Comparison of ENCODE assay signal across 13 mouse cellular contexts in genomic region chr10:115051602-115052001, GRCm38 (mm10).
DNase-seq lines count a peak whose midpoint lies in the region; ATAC-seq and TF ChIP-seq lines count a peak whose summit lies in the region.
"Had no signal": no experiment of that assay in that cellular context is flagged by ENCODE, and none has a peak within 500 bp of the region (broad histone marks: within the 10 kb centered on the region; RNA-seq: fewer than 3 reads in every experiment).

No protein-coding gene starts in this region.

- no peak overlapping the region for H3K27ac ChIP-seq in heart, postnatal 0 days (ENCODE audit: low read depth)
- H3K27ac ChIP-seq in heart, embryonic 10.5 days = no peak overlapping the region
- no peak overlapping the region for H3K27ac ChIP-seq in lung, embryonic 14.5 days (ENCODE audit: low read depth)
- H3K27ac ChIP-seq in embryonic facial prominence, embryonic 10.5 days (replicated peaks) = no peak overlapping the region
- H3K27ac ChIP-seq: heart, embryonic 13.5 days; kidney, embryonic 15.5 days; limb, embryonic 12.5 days; midbrain, embryonic 12.5 days had no signal

- 44% methylated on average over 4 of the region's 4 CpGs for WGBS in heart, postnatal 0 days
- WGBS in heart, embryonic 10.5 days = 48% methylated on average over 4 of the region's 4 CpGs
- WGBS in lung, embryonic 14.5 days = 57% methylated on average over 4 of the region's 4 CpGs
- WGBS in embryonic facial prominence, embryonic 10.5 days = 55% methylated on average over 4 of the region's 4 CpGs

- DNase-seq in heart, postnatal 0 days (ENCODE audit: low spot score) = no peak
- DNase-seq in heart, embryonic 10.5 days (ENCODE audit: low spot score) = no peak
- DNase-seq in lung, embryonic 14.5 days = peak; percentile 5
- DNase-seq in lung, postnatal 4 days = no peak
- DNase-seq in WW6 (ENCODE audit: low read depth, low spot score) = peak; percentile 14
- DNase-seq in embryonic facial prominence, embryonic 10.5 days (ENCODE audit: low spot score) = peak; percentile 11
- no peak for DNase-seq in heart, adult 9 months (ENCODE audit: low spot score in 2 of 2)

- H3K4me1 ChIP-seq in heart, postnatal 0 days (ENCODE audit: control insufficient read depth, insufficient read depth) = no peaks in the 10 kb centered on the region
- H3K4me1 ChIP-seq in heart, embryonic 10.5 days = no peaks in the 10 kb centered on the region
- H3K4me1 ChIP-seq in lung, embryonic 14.5 days (ENCODE audit: insufficient read depth) = no peaks in the 10 kb centered on the region
- H3K4me1 ChIP-seq in embryonic facial prominence, embryonic 10.5 days = no peaks in the 10 kb centered on the region
- H3K4me1 ChIP-seq: heart, embryonic 13.5 days; kidney, embryonic 15.5 days; limb, embryonic 12.5 days; midbrain, embryonic 12.5 days had no signal

- H3K9ac ChIP-seq in heart, postnatal 0 days (replicated peaks; ENCODE audit: low read depth, low read length) = no peak overlapping the region
- no peak overlapping the region for H3K9ac ChIP-seq in lung, embryonic 14.5 days
- H3K9ac ChIP-seq: heart, embryonic 13.5 days; kidney, embryonic 15.5 days; limb, embryonic 12.5 days; midbrain, embryonic 12.5 days had no signal

- peak; percentile 21; the same call in 1 of the 2 replicates for TF ChIP-seq CTCF in heart, postnatal 0 days (IDR thresholded peaks at IDR 0.05; ENCODE audit: low read depth)
- TF ChIP-seq CTCF in lung, embryonic 14.5 days (IDR thresholded peaks at IDR 0.05; ENCODE audit: low read depth) = peak; percentile 49

- H3K4me3 ChIP-seq in heart, postnatal 0 days (ENCODE audit: low read depth, low read length) = no peak overlapping the region
- H3K4me3 ChIP-seq in heart, embryonic 10.5 days = no peak overlapping the region
- no peak overlapping the region for H3K4me3 ChIP-seq in lung, embryonic 14.5 days (ENCODE audit: low read depth, low read length)
- H3K4me3 ChIP-seq in embryonic facial prominence, embryonic 10.5 days = no peak overlapping the region
- H3K4me3 ChIP-seq: heart, embryonic 13.5 days; kidney, embryonic 15.5 days; limb, embryonic 12.5 days; midbrain, embryonic 12.5 days had no signal

- H3K36me3 ChIP-seq in heart, postnatal 0 days (replicated peaks; ENCODE audit: control insufficient read depth, insufficient read depth, low read length) = no peaks in the 10 kb centered on the region
- H3K36me3 ChIP-seq in heart, embryonic 10.5 days = no peaks in the 10 kb centered on the region
- H3K36me3 ChIP-seq in lung, embryonic 14.5 days (ENCODE audit: insufficient read depth) = no peaks in the 10 kb centered on the region
- no peaks in the 10 kb centered on the region for H3K36me3 ChIP-seq in embryonic facial prominence, embryonic 10.5 days (replicated peaks)
- H3K36me3 ChIP-seq: G1E; heart, embryonic 13.5 days; kidney, embryonic 15.5 days; limb, embryonic 12.5 days; midbrain, embryonic 12.5 days had no signal

- ATAC-seq in heart, postnatal 0 days (ENCODE audit: insufficient read depth, low read depth) = no peak
- no peak for ATAC-seq in lung, embryonic 14.5 days (ENCODE audit: insufficient read depth)
- ATAC-seq in activated CD4-positive, CD25-positive, alpha-beta regulatory T cell, adult 4 months = no peak

- no peak overlapping the region for H3K4me2 ChIP-seq in heart, postnatal 0 days (ENCODE audit: low read depth, low read length)
- H3K4me2 ChIP-seq in lung, embryonic 14.5 days = no peak overlapping the region
- H3K4me2 ChIP-seq: heart, embryonic 13.5 days; kidney, embryonic 15.5 days; limb, embryonic 12.5 days; midbrain, embryonic 12.5 days had no signal

- no peaks in the 10 kb centered on the region for H3K27me3 ChIP-seq in heart, postnatal 0 days (ENCODE audit: control insufficient read depth, insufficient read depth, low read length)
- no peaks in the 10 kb centered on the region for H3K27me3 ChIP-seq in heart, embryonic 10.5 days (ENCODE audit: insufficient read depth, poor library complexity, severe bottlenecking)
- no peaks in the 10 kb centered on the region for H3K27me3 ChIP-seq in lung, embryonic 14.5 days (ENCODE audit: insufficient read depth, low read length)
- no peaks in the 10 kb centered on the region for H3K27me3 ChIP-seq in embryonic facial prominence, embryonic 10.5 days (replicated peaks; ENCODE audit: low read depth, poor library complexity, severe bottlenecking)
- H3K27me3 ChIP-seq: heart, embryonic 13.5 days; kidney, embryonic 15.5 days; limb, embryonic 12.5 days; midbrain, embryonic 12.5 days had no signal

- TF ChIP-seq EP300 in heart, postnatal 0 days (IDR thresholded peaks at IDR 0.05; ENCODE audit: low read depth) = no peak

- H3K9me3 ChIP-seq in heart, postnatal 0 days (replicated peaks; ENCODE audit: control insufficient read depth, low read length) = no peaks in the 10 kb centered on the region
- H3K9me3 ChIP-seq in heart, embryonic 10.5 days = no peaks in the 10 kb centered on the region; the same call in 1 of the 2 replicates
- no peaks in the 10 kb centered on the region for H3K9me3 ChIP-seq in lung, embryonic 14.5 days (ENCODE audit: low read depth, low read length)
- H3K9me3 ChIP-seq in embryonic facial prominence, embryonic 10.5 days = no peaks in the 10 kb centered on the region
- H3K9me3 ChIP-seq: heart, embryonic 13.5 days; kidney, embryonic 15.5 days; limb, embryonic 12.5 days; midbrain, embryonic 12.5 days had no signal

Comparison
In these comparisons a context has a peak if more than half of its experiments do, and no peak if none do; other contexts are left out.
1. DNase-seq: peak in lung, embryonic 14.5 days (single experiment), WW6 (single experiment) and embryonic facial prominence, embryonic 10.5 days (single experiment); none in heart, postnatal 0 days (single experiment), heart, embryonic 10.5 days (single experiment), lung, postnatal 4 days (0 of 2) and heart, adult 9 months (0 of 2).